Mouse (Mus musculus): ENCODE results near the gene Rhbg.
"Not testable (repeated sequence)": the region's sequence is repeated elsewhere in the genome, so short reads cannot be mapped to it uniquely, and the experiment has no call there.

DNA sequence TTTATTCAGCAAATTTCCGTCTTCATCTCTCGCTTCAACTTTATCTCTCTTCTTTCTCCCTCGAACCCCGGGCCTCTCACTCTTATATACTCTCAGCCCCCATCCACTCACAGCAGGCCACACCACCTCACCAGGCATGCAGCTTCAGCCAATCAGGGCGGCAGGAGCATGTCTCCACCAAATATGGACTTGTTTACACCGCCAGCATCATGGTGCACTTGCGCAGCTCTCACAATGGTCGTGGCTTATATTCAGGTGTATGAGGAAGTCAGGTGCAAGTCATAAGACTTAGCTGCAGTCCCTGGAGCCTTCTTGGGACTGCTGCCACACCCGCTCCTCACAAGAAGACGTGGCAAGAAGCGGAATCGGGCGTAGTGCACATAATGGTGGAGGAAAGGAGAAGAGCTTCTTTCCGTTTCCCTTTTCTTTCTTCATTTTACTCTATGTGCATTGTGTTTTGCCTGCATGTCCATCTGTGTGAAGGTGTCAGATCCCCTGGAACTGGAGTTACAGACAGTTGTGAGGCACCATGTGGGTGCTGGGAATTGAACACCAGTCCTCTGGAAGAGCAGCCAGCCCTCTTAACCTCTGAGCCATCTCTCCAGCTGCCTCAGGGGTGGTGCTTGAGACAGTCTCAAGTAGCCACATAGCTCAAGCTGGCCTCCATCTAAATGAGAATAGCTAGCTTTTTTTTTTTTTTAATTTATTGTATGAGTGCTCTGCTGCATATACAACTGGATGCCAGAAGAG lies 30.5 kb upstream of the Rhbg start:
- not testable (repeated sequence) for TF ChIP-seq USF1 (IDR thresholded peaks at IDR 0.05; ENCODE audit: low read depth); CEBPB (IDR thresholded peaks at IDR 0.05; ENCODE audit: low read depth); CTCF (IDR thresholded peaks at IDR 0.05; ENCODE audit: control insufficient read depth, insufficient read depth, insufficient read length); FOSL1 (IDR thresholded peaks at IDR 0.05; ENCODE audit: insufficient read depth, low read length, poor library complexity, severe bottlenecking); MAX (IDR thresholded peaks at IDR 0.05); MYOG (IDR thresholded peaks at IDR 0.05; ENCODE audit: control insufficient read depth, extremely low read depth, insufficient read length)

Measured in C2C12 (cell line).